Comparison of ENCODE assay signal across 14 mouse cellular contexts in the genomic region with DNA sequence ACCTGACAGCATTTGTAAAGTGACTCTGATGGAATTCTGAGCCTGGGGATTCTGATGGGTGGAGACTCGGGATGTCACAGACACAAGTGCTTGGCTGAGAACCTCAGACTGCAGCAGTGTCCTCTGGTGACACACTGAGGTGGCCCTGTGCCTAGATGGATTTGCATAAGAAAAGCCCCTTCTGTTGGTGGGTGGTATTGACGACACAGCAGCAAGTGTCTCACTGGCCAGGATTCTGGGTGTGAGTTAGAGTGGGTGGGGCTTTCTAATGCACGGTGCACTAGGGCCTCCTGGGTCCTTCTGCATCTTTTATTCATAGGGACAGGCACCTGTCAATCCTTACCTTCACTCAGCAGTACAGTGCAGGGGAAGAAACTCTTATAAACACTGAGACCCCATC.
DNase-seq lines count a peak whose midpoint lies in the region; ATAC-seq lines count a peak whose summit lies in the region.
"Had no signal": no experiment of that assay in that cellular context is flagged by ENCODE, and none has a peak within 500 bp of the region (broad histone marks: within the 10 kb centered on the region; RNA-seq: fewer than 3 reads in every experiment).

No protein-coding gene starts in this region.

- no peak overlapping the region for H3K4me3 ChIP-seq in forebrain, embryonic 14.5 days (ENCODE audit: low read depth, low read length)
- no peak overlapping the region for H3K4me3 ChIP-seq in midbrain, embryonic 12.5 days
- H3K4me3 ChIP-seq: heart, adult 2 months; liver, embryonic 12.5 days had no signal

- H3K4me1 ChIP-seq in forebrain, embryonic 14.5 days (ENCODE audit: control insufficient read depth, insufficient read depth, low read length), result peaks cover 28% of the 10 kb centered on the region
- H3K4me1 ChIP-seq in midbrain, embryonic 12.5 days, result peaks cover 38% of the 10 kb centered on the region
- H3K4me1 ChIP-seq: liver, embryonic 12.5 days had no signal

- peak; percentile 74 for ATAC-seq in forebrain, embryonic 14.5 days
- ATAC-seq in midbrain, embryonic 12.5 days (ENCODE audit: low FRiP score, low read depth), result peak; percentile 58; the same call in 1 of the 2 replicates
- ATAC-seq: intestine, postnatal 0 days; liver, embryonic 12.5 days had no signal

- H3K9me3 ChIP-seq in forebrain, embryonic 14.5 days (replicated peaks; ENCODE audit: control insufficient read depth, low read length), result no peaks in the 10 kb centered on the region
- no peaks in the 10 kb centered on the region for H3K9me3 ChIP-seq in midbrain, embryonic 12.5 days

- H3K27ac ChIP-seq in forebrain, embryonic 14.5 days (ENCODE audit: low read depth, low read length), result no peak overlapping the region
- no peak overlapping the region for H3K27ac ChIP-seq in midbrain, embryonic 12.5 days (replicated peaks)
- H3K27ac ChIP-seq: heart, adult 2 months; liver, embryonic 12.5 days; macrophage had no signal

- DNase-seq in embryo, embryonic 11 days, result peak; percentile 44
- DNase-seq in embryo, embryonic 9.5 days (ENCODE audit: extremely low spot score), result no peak
- peak; percentile 36 for DNase-seq in A20 (ENCODE audit: low read depth, low spot score)
- DNase-seq in forebrain, embryonic 14.5 days (ENCODE audit: low spot score), result peak; percentile 83
- DNase-seq in urinary bladder, postnatal 10 days (ENCODE audit: low spot score), result no peak
- DNase-seq in gastrocnemius, postnatal 10 days, result no peak
- DNase-seq in heart, adult 11 months, result no peak
- DNase-seq: adrenal gland, postnatal 36 days; B cell, adult 2 months; heart, adult 2 months had no signal

- 5% methylated on average over 3 of the region's 3 CpGs for WGBS in forebrain, embryonic 14.5 days
- WGBS in midbrain, embryonic 12.5 days, result 4% methylated on average over 3 of the region's 3 CpGs

- H3K27me3 ChIP-seq in forebrain, embryonic 14.5 days (replicated peaks; ENCODE audit: control insufficient read depth, insufficient read depth, low read length), result no peaks in the 10 kb centered on the region
- H3K27me3 ChIP-seq in midbrain, embryonic 12.5 days, result no peaks in the 10 kb centered on the region
- H3K27me3 ChIP-seq: liver, embryonic 12.5 days had no signal

- H3K36me3 ChIP-seq in forebrain, embryonic 14.5 days (ENCODE audit: control insufficient read depth, insufficient read depth, low read length), result no peaks in the 10 kb centered on the region
- H3K36me3 ChIP-seq in midbrain, embryonic 12.5 days, result no peaks in the 10 kb centered on the region
- H3K36me3 ChIP-seq: liver, embryonic 12.5 days had no signal

- no peak overlapping the region for H3K4me2 ChIP-seq in forebrain, embryonic 14.5 days (ENCODE audit: low read length)
- no peak overlapping the region for H3K4me2 ChIP-seq in midbrain, embryonic 12.5 days (replicated peaks)
- H3K4me2 ChIP-seq: liver, embryonic 12.5 days had no signal

- no peak overlapping the region for H3K9ac ChIP-seq in forebrain, embryonic 14.5 days (ENCODE audit: low read length)
- no peak overlapping the region for H3K9ac ChIP-seq in midbrain, embryonic 12.5 days (replicated peaks)
- H3K9ac ChIP-seq: liver, embryonic 12.5 days had no signal

Comparison
In these comparisons a context has a peak if more than half of its experiments do, and no peak if none do; other contexts are left out.
1. DNase-seq: peak in embryo, embryonic 11 days (single experiment), A20 (single experiment) and forebrain, embryonic 14.5 days (single experiment); none in embryo, embryonic 9.5 days (single experiment), urinary bladder, postnatal 10 days (single experiment), gastrocnemius, postnatal 10 days (single experiment) and heart, adult 11 months (single experiment).